Mouse (Mus musculus) limb, embryonic 12.5 days (tissue): ENCODE results near the gene Mmp25. TPM values are rescaled to one million over a fixed set of nuclear protein-coding genes. Genes with fewer than 3 reads are reported as not detected.

Experiments used
- ATAC-seq: fragments of 200-750 bp; cut with Nextera tagmentation; 2 replicates; pipeline ENCODE4 v1.8.0; 2017; ENCODE audit warnings: low read depth, moderate TSS enrichment; ENCODE audit not compliant: insufficient number of reproducible peaks, insufficient read depth, low FRiP score, low TSS enrichment
- H3K27ac ChIP-seq: fragments of 300-500 bp; sonication (generic); 2 replicates; pipeline ENCODE4 v1.5.1; 2016; ENCODE audit warnings: mild to moderate bottlenecking, moderate library complexity
- H3K27me3 ChIP-seq: fragments of 300-500 bp; sonication (generic); 2 replicates; pipeline ENCODE4 v1.6.1; 2016; ENCODE audit warnings: mild to moderate bottlenecking, moderate library complexity
- H3K36me3 ChIP-seq: fragments of 300-500 bp; sonication (generic); 2 replicates; pipeline ENCODE4 v1.6.1; 2016; ENCODE audit warnings: mild to moderate bottlenecking, moderate library complexity
- H3K4me1 ChIP-seq: fragments of 300-500 bp; sonication (generic); replicated peaks from 2 replicates; pipeline ENCODE4 v1.6.1; 2016
- H3K4me2 ChIP-seq: fragments of 300-500 bp; sonication (generic); 2 replicates; pipeline ENCODE4 v1.6.1; 2016; ENCODE audit warnings: mild to moderate bottlenecking, moderate library complexity
- H3K4me3 ChIP-seq: fragments of 300-500 bp; sonication (generic); replicated peaks from 2 replicates; pipeline ENCODE4 v1.5.1; 2016; ENCODE audit warnings: mild to moderate bottlenecking
- H3K9ac ChIP-seq: fragments of 300-500 bp; sonication (generic); replicated peaks from 2 replicates; pipeline ENCODE4 v1.6.1; 2016; ENCODE audit warnings: mild to moderate bottlenecking, moderate library complexity
- H3K9me3 ChIP-seq: fragments of 300-500 bp; sonication (generic); 2 replicates; pipeline ENCODE4 v1.6.1; 2016; ENCODE audit warnings: mild to moderate bottlenecking, moderate library complexity
- WGBS: fragments of 180-500 bp; shearing (Covaris S2); methylation state at CpG from one replicate; pipeline ENCODE4 v1.1.7; 2016; 5-methylcytosine and 5-hydroxymethylcytosine counted together
- polyA plus RNA-seq: library from polyadenylated mRNA; unstranded; fragments of >200 nt; fragmentation: Nextera tagmentation; extraction: Ambion mirVana; gene quantifications from 2 replicates; pipeline ENCODE4 v1.2.1, GENCODE M21; 2016

Gene Mmp25
- polyA plus RNA-seq, 1 experiment from 2014 or later, result 0.92 TPM

- no peak for ATAC-seq
- Histone ChIP-seq H3K4me1 (0 out of 2 replicates have a peak, but pooled peaks cover 7% of the 10 kb centered on the region), H3K27me3 (no peaks in the 10 kb centered on the region; the same call in 1 of the 2 replicates), H3K9me3 (no peaks in the 10 kb centered on the region), H3K27ac (no peak overlapping the region), H3K4me3 (no peak overlapping the region), H3K9ac (no peak overlapping the region), H3K36me3 (no peaks in the 10 kb centered on the region), H3K4me2 (no peak overlapping the region)
- 40% methylated on average over 7 of the region's 7 CpGs for WGBS
These were observed 17.3 kb downstream of the Mmp25 start for GRCm38 (mm10) chr17:23627813-23628212.

- Histone ChIP-seq H3K27ac (no peak overlapping the region), H3K36me3 (no peaks in the 10 kb centered on the region), H3K4me1 (no peaks in the 10 kb centered on the region), H3K27me3 (peaks cover 19% of the 10 kb centered on the region), H3K4me3 (no peak overlapping the region), H3K9ac (no peak overlapping the region), H3K9me3 (no peaks in the 10 kb centered on the region), H3K4me2 (no peak overlapping the region)
- no peak for ATAC-seq
- 76% methylated on average over 7 of the region's 7 CpGs for WGBS
These were observed 24.7 kb downstream of the Mmp25 start for GRCm38 (mm10) chr17:23620351-23620750.

DNA sequence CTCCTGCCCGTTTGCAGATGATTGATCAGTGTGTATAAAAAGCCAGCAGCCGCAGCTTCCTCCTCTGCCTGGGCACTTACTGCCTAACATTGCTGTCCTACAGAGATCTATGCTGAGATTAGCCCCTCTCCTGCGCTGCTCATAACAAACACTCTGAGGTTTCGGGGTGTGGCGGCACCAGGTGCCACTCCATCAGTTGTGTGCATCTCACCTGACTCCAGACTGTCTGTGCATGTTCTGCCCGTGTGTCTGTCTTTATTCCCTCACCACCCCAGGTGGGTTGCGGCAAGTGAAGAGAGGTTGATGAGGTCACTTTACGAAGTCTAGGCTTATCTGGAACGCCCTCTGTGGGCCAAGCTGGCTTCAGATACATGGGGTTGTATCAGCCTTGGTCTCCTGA, 28.0 kb downstream of the Mmp25 start:
- no peak overlapping the region for H3K27ac ChIP-seq
- no peaks in the 10 kb centered on the region for H3K36me3 ChIP-seq
- no peak for ATAC-seq
- H3K9ac ChIP-seq, result no peak overlapping the region
- H3K9me3 ChIP-seq, result no peaks in the 10 kb centered on the region
- H3K27me3 ChIP-seq, result peaks cover 19% of the 10 kb centered on the region; the same call in 1 of the 2 replicates
- no peak overlapping the region for H3K4me2 ChIP-seq
- no peak overlapping the region for H3K4me3 ChIP-seq
- H3K4me1 ChIP-seq, result no peaks in the 10 kb centered on the region
- WGBS, result 60% methylated on average over 9 of the region's 9 CpGs

- H3K9ac ChIP-seq, result no peak overlapping the region
These were observed 34.7 kb downstream of the Mmp25 start for GRCm38 (mm10) chr17:23610361-23610800.

GRCm38 (mm10) chr17:23609612-23610011, 35.5 kb downstream of the Mmp25 start:
- Histone ChIP-seq H3K4me1 (no peaks in the 10 kb centered on the region), H3K9ac (no peak overlapping the region), H3K27ac (no peak overlapping the region), H3K27me3 (no peaks in the 10 kb centered on the region), H3K4me2 (no peak overlapping the region), H3K4me3 (no peak overlapping the region), H3K9me3 (no peaks in the 10 kb centered on the region), H3K36me3 (no peaks in the 10 kb centered on the region)
- 92% methylated on average over 24 of the region's 24 CpGs for WGBS
- no peak for ATAC-seq

More at GRCm38 (mm10) chr17:23610361-23610800, 34.7 kb downstream of the Mmp25 start:
- peak; percentile 67; the same call in 1 of the 2 replicates for ATAC-seq
- Histone ChIP-seq H3K27me3 (no peaks in the 10 kb centered on the region), H3K4me1 (no peaks in the 10 kb centered on the region), H3K4me2 (no peak overlapping the region), H3K27ac (no peak overlapping the region), H3K36me3 (no peaks in the 10 kb centered on the region), H3K4me3 (no peak overlapping the region), H3K9me3 (no peaks in the 10 kb centered on the region)
- WGBS, result 81% methylated on average over 28 of the region's 28 CpGs

- Histone ChIP-seq H3K36me3 (no peaks in the 10 kb centered on the region), H3K4me1 (peaks cover 16% of the 10 kb centered on the region), H3K4me3 (no peak overlapping the region), H3K9me3 (no peaks in the 10 kb centered on the region), H3K27me3 (no peaks in the 10 kb centered on the region), H3K4me2 (no peak overlapping the region), H3K9ac (no peak overlapping the region), H3K27ac (no peak overlapping the region)
- WGBS, result 85% methylated on average over 8 of the region's 8 CpGs
- ATAC-seq, result no peak
These were observed 39.9 kb downstream of the Mmp25 start for GRCm38 (mm10) chr17:23605220-23605619.

- 74% methylated on average over 7 of the region's 7 CpGs for WGBS
- no peak overlapping the region for H3K9ac ChIP-seq
- no peak for ATAC-seq
- H3K9me3 ChIP-seq, result no peaks in the 10 kb centered on the region
- no peak overlapping the region for H3K4me3 ChIP-seq
- no peaks in the 10 kb centered on the region for H3K36me3 ChIP-seq
- no peak overlapping the region for H3K27ac ChIP-seq
- no peaks in the 10 kb centered on the region for H3K27me3 ChIP-seq
- no peak overlapping the region for H3K4me2 ChIP-seq
- H3K4me1 ChIP-seq, result peaks cover 19% of the 10 kb centered on the region
These were observed 40.7 kb downstream of the Mmp25 start for GRCm38 (mm10) chr17:23604394-23604793.

- Histone ChIP-seq H3K4me3 (no peak overlapping the region), H3K9ac (no peak overlapping the region), H3K27ac (no peak overlapping the region), H3K27me3 (no peaks in the 10 kb centered on the region), H3K9me3 (no peaks in the 10 kb centered on the region), H3K4me2 (no peak overlapping the region), H3K4me1 (peaks cover 25% of the 10 kb centered on the region), H3K36me3 (no peaks in the 10 kb centered on the region)
- ATAC-seq, result no peak
- WGBS, result 57% methylated on average over 2 of the region's 2 CpGs
These were observed 41.5 kb downstream of the Mmp25 start for GRCm38 (mm10) chr17:23603542-23603941.

GRCm38 (mm10) chr17:23603077-23603476, 42.0 kb downstream of the Mmp25 start:
- WGBS, result 46% methylated on average over 8 of the region's 8 CpGs

GRCm38 (mm10) chr17:23601836-23602585, 43.1 kb downstream of the Mmp25 start:
- WGBS, result 43% methylated on average over 10 of the region's 10 CpGs
- Histone ChIP-seq H3K27me3 (no peaks in the 10 kb centered on the region), H3K36me3 (no peaks in the 10 kb centered on the region), H3K9me3 (no peaks in the 10 kb centered on the region), H3K4me2 (no peak overlapping the region; the same call in 1 of the 2 replicates), H3K4me1 (peaks cover 26% of the 10 kb centered on the region), H3K4me3 (no peak overlapping the region), H3K9ac (no peak overlapping the region), H3K27ac (peak overlapping the region; percentile 63)
- no peak for ATAC-seq

More at GRCm38 (mm10) chr17:23603077-23603476, 42.0 kb downstream of the Mmp25 start:
- Histone ChIP-seq H3K9me3 (no peaks in the 10 kb centered on the region), H3K27ac (no peak overlapping the region), H3K36me3 (no peaks in the 10 kb centered on the region), H3K9ac (no peak overlapping the region), H3K27me3 (no peaks in the 10 kb centered on the region), H3K4me2 (no peak overlapping the region), H3K4me1 (peaks cover 26% of the 10 kb centered on the region), H3K4me3 (no peak overlapping the region)
- no peak for ATAC-seq

DNA sequence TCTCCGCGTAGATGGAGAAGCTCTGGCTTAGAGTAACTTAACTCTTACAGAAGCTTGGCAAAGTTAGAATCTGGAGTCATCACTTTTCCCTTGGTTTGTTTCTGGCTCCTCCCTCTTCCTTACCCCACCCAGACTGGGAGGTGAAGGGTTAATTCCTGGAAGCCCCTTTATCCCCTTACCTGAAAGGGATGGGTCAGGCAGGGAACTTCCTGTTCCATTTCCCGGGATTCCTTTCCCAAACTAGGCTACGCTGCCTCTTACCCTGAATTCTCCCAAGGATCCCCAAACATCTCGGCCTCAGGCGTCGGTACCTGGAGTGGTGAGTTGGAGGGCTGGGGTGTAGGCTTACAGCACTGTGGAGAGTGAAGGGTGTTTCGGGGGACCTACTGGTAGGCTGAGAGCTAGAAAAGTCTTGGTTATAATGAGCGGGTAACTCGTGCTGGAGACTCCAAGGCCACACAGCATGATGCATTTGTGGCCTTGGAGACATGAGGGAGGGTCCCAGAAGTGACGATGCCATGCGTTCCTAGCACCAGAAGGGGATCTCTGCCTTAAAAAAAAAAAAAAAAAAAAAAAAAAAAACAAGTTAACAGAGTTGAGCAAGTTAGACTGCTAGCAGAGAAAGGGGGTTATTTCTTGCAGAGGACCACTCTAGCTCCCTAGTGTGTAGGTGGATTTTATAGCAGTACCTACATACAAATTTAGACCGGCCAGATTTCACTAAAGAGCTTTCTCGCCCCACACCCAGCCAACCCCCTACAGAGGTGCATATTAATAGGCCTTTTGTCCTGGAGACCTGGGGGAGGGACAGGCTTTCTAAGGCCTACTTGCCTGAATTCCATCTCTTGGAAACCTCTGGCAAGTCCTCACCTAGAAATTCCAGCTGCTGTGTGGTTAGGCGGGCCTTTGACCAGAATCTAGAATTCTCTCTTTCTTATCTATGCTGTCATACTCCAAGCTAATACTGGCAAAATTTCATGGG, 44.1 kb downstream of the Mmp25 start, which contains the start of gene Zscan10:
TSS of gene Zscan10 (plus strand) at position 216 of the 982 bp plus-strand sequence.
- H3K36me3 ChIP-seq, result no peaks in the 10 kb centered on the region
- H3K9ac ChIP-seq, result no peak within 1 kb of the TSS
- H3K27ac ChIP-seq, result peak within 1 kb of the TSS; percentile 93
- H3K9me3 ChIP-seq, result no peaks in the 10 kb centered on the region
- peak within 1 kb of the TSS; percentile 67; the same call in 1 of the 2 replicates for H3K4me2 ChIP-seq
- no peaks in the 10 kb centered on the region for H3K27me3 ChIP-seq
- no peak within 1 kb of the TSS for H3K4me3 ChIP-seq
- 38% methylated on average over 15 of the region's 15 CpGs for WGBS
- peaks cover 26% of the 10 kb centered on the region for H3K4me1 ChIP-seq
- no peak for ATAC-seq
